Mouse (Mus musculus) embryo, embryonic 10 days (tissue): ENCODE results near the gene Crk.

ENCODE experiments used
- DNase-seq: peaks from one replicate; pipeline ENCODE4 v3.0.0-alpha.2; 2015; ENCODE audit warnings: low spot score

The Crk gene

GRCm38 (mm10) chr11:75738477-75738821 is 59.4 kb downstream of the Crk start:
- DNase-seq: no peak

- no peak for DNase-seq
These were observed 61.1 kb downstream of the Crk start for GRCm38 (mm10) chr11:75740204-75740603.

GRCm38 (mm10) chr11:75741615-75742014 is 62.6 kb downstream of the Crk start:
- no peak for DNase-seq

- DNase-seq: no peak
These were observed 65.7 kb downstream of the Crk start for GRCm38 (mm10) chr11:75744761-75745160.

GRCm38 (mm10) chr11:75750537-75750936 is 71.5 kb downstream of the Crk start:
- DNase-seq: no peak

- DNase-seq: no peak
These were observed 72.0 kb downstream of the Crk start for GRCm38 (mm10) chr11:75751082-75751481.
